Mouse (Mus musculus) midbrain, embryonic 12.5 days (tissue): Measurements from ENCODE around the gene Aplp2. TPM values are rescaled to one million over a fixed set of nuclear protein-coding genes. Genes with fewer than 3 reads are reported as not detected.

Experiments
- ATAC-seq: fragments of 200-750 bp; cut with Nextera tagmentation; 2 replicates; pipeline ENCODE4 v1.8.0; 2017; ENCODE audit warnings: low read depth, moderate TSS enrichment, moderate library complexity; ENCODE audit not compliant: low FRiP score
- H3K27ac ChIP-seq: fragments of 300-500 bp; sonication (generic); replicated peaks from 2 replicates; pipeline ENCODE4 v1.5.1; 2016; ENCODE audit warnings: mild to moderate bottlenecking
- H3K27me3 ChIP-seq: fragments of 300-500 bp; sonication (generic); 2 replicates; pipeline ENCODE4 v1.6.1; 2016; ENCODE audit warnings: mild to moderate bottlenecking
- H3K36me3 ChIP-seq: fragments of 300-500 bp; sonication (generic); 2 replicates; pipeline ENCODE4 v1.6.1; 2016
- H3K4me1 ChIP-seq: fragments of 300-500 bp; sonication (generic); 2 replicates; pipeline ENCODE4 v1.6.1; 2016
- H3K4me2 ChIP-seq: fragments of 300-500 bp; sonication (generic); replicated peaks from 2 replicates; pipeline ENCODE4 v1.6.1; 2016; ENCODE audit warnings: mild to moderate bottlenecking, moderate library complexity
- H3K4me3 ChIP-seq: fragments of 300-500 bp; sonication (generic); 2 replicates; pipeline ENCODE4 v1.5.1; 2016; ENCODE audit warnings: mild to moderate bottlenecking
- H3K9ac ChIP-seq: fragments of 300-500 bp; sonication (generic); replicated peaks from 2 replicates; pipeline ENCODE4 v1.6.1; 2016; ENCODE audit warnings: mild to moderate bottlenecking, moderate library complexity
- H3K9me3 ChIP-seq: fragments of 300-500 bp; sonication (generic); 2 replicates; pipeline ENCODE4 v1.6.1; 2016; ENCODE audit warnings: mild to moderate bottlenecking
- WGBS: fragments of 180-500 bp; shearing (Covaris S2); methylation state at CpG from one replicate; pipeline ENCODE4 v1.1.7; 2016; 5-methylcytosine and 5-hydroxymethylcytosine counted together
- polyA plus RNA-seq: library from polyadenylated mRNA; unstranded; fragments of >200 nt; fragmentation: Nextera tagmentation; extraction: Ambion mirVana; gene quantifications from 2 replicates; pipeline ENCODE4 v1.2.1, GENCODE M21; 2016

The Aplp2 gene
- polyA plus RNA-seq, 1 experiment from 2014 or later: 255 TPM

- Histone ChIP-seq H3K4me3 (no peak overlapping the region), H3K27ac (no peak overlapping the region), H3K9me3 (no peaks in the 10 kb centered on the region), H3K36me3 (peaks cover 8% of the 10 kb centered on the region; the same call in 1 of the 2 replicates), H3K4me1 (no peaks in the 10 kb centered on the region), H3K9ac (no peak overlapping the region), H3K27me3 (no peaks in the 10 kb centered on the region), H3K4me2 (no peak overlapping the region)
- ATAC-seq: no peak
- WGBS: 96% methylated on average over 7 of the region's 7 CpGs
Measured at GRCm38 (mm10) chr9:31197782-31198181, 13.8 kb downstream of the Aplp2 start.

- ATAC-seq: no peak
- Histone ChIP-seq H3K9ac (no peak overlapping the region), H3K36me3 (peaks cover 8% of the 10 kb centered on the region; the same call in 1 of the 2 replicates), H3K9me3 (no peaks in the 10 kb centered on the region), H3K4me2 (no peak overlapping the region), H3K27ac (no peak overlapping the region), H3K4me1 (no peaks in the 10 kb centered on the region; the same call in 1 of the 2 replicates), H3K4me3 (no peak overlapping the region), H3K27me3 (no peaks in the 10 kb centered on the region)
Measured at GRCm38 (mm10) chr9:31196742-31197141, 14.9 kb downstream of the Aplp2 start.

GRCm38 (mm10) chr9:31195573-31195972 is 16.0 kb downstream of the Aplp2 start:
- H3K27ac ChIP-seq: no peak overlapping the region
- no peak overlapping the region for H3K4me3 ChIP-seq
- ATAC-seq: no peak
- H3K4me1 ChIP-seq: peaks cover 3% of the 10 kb centered on the region; the same call in 1 of the 2 replicates
- no peak overlapping the region for H3K9ac ChIP-seq
- H3K36me3 ChIP-seq: peaks cover 8% of the 10 kb centered on the region; the same call in 1 of the 2 replicates
- no peaks in the 10 kb centered on the region for H3K27me3 ChIP-seq
- no peaks in the 10 kb centered on the region for H3K9me3 ChIP-seq
- 96% methylated on average over 1 of the region's 1 CpGs for WGBS
- no peak overlapping the region for H3K4me2 ChIP-seq

DNA sequence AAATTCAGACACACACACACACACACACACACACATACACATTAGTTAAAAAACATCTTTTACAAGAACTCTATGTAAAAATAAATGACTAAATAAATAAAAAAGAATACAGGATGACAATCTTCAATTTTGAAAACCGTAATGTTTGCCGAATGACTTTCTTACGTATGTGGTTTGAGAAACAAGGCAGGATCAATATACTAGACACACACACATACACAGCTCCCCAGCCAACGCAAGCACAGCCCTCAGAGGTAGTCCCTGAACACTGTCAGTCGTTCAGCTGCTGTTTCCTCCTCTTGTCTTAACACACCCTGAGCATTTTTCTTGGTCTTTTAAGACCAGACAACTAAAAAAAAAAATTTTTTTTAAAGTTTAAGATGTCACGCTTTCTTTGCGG is 19.2 kb downstream of the Aplp2 start:
- Histone ChIP-seq H3K4me1 (peaks cover 3% of the 10 kb centered on the region; the same call in 1 of the 2 replicates), H3K9me3 (no peaks in the 10 kb centered on the region), H3K4me2 (no peak overlapping the region), H3K27me3 (no peaks in the 10 kb centered on the region), H3K27ac (no peak overlapping the region), H3K36me3 (peaks cover 8% of the 10 kb centered on the region; the same call in 1 of the 2 replicates), H3K9ac (no peak overlapping the region), H3K4me3 (no peak overlapping the region)
- ATAC-seq: no peak
- 93% methylated on average over 7 of the region's 7 CpGs for WGBS

DNA sequence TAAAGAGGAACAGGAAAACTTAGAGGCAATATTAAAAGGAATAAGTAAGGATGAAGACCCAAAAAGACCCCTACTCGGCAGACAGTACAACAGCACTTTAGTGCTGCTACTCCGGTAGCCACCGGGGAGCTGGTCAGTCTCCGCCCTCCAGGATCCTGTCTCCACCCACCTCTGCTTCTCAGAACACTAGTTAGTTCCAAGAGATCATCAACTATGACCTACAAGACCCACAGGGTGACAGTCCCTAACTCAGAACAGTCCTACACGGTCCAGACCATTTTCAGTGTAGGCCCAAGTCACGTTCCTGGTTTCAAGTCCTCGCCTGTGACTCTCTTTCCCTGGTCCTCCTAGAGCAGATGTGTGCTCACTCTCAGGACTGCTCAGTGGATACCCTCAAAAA is 20.1 kb downstream of the Aplp2 start:
- ATAC-seq: no peak
- Histone ChIP-seq H3K4me1 (peaks cover 3% of the 10 kb centered on the region; the same call in 1 of the 2 replicates), H3K27ac (no peak overlapping the region), H3K4me2 (no peak overlapping the region), H3K9ac (no peak overlapping the region), H3K27me3 (no peaks in the 10 kb centered on the region), H3K36me3 (peaks cover 8% of the 10 kb centered on the region; the same call in 1 of the 2 replicates), H3K9me3 (no peaks in the 10 kb centered on the region), H3K4me3 (no peak overlapping the region)
- 69% methylated on average over 7 of the region's 7 CpGs for WGBS

- Histone ChIP-seq H3K27me3 (no peaks in the 10 kb centered on the region), H3K4me1 (peaks cover 3% of the 10 kb centered on the region; the same call in 1 of the 2 replicates), H3K27ac (no peak overlapping the region), H3K36me3 (peaks cover 7% of the 10 kb centered on the region; the same call in 1 of the 2 replicates), H3K4me2 (no peak overlapping the region), H3K9ac (no peak overlapping the region), H3K9me3 (no peaks in the 10 kb centered on the region), H3K4me3 (no peak overlapping the region)
- WGBS: 76% methylated on average over 2 of the region's 2 CpGs
- no peak for ATAC-seq
Measured at GRCm38 (mm10) chr9:31189194-31189593, 22.4 kb downstream of the Aplp2 start.

DNA sequence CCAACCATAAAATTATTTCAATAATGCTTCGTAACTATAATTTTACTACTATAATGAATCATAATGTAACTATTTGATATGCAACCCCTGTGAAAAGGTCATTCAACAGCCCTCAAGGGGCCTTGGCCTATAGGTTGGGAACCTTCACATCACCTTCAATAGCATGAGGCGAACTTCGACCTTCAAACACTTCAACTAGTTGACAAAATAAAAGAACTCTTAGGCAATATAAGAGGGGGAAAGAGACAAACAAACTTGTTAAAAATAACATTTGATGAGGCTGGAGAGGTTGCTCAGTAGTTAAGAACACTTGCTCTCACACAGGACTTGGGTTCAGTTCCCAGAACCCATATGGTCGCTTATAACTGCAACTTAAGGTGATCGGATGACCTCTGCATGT is 27.2 kb downstream of the Aplp2 start:
- Histone ChIP-seq H3K9me3 (no peaks in the 10 kb centered on the region), H3K4me3 (no peak overlapping the region), H3K4me1 (no peaks in the 10 kb centered on the region), H3K36me3 (no peaks in the 10 kb centered on the region), H3K4me2 (no peak overlapping the region), H3K27me3 (no peaks in the 10 kb centered on the region), H3K9ac (no peak overlapping the region), H3K27ac (no peak overlapping the region)
- 96% methylated on average over 5 of the region's 5 CpGs for WGBS
- no peak for ATAC-seq

DNA sequence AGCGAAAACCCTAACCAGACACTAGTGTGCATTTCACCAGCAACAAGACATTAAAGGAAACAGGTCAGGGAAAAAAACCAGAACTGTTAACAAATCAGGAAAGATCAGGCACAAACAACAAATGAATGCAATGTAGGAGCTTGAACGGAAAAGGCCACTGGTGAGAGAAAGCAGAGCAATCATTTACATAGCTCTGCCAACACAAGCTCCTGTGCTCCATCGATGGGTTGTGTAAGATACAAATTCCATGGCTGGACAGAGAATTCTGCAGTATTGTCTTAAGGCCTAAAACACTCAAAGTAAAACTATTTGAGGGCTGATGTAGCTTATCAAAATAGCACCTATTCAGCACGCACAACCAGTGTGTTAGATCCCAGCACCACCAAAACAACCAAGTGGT is 28.6 kb downstream of the Aplp2 start:
- WGBS: 85% methylated on average over 4 of the region's 4 CpGs

DNA sequence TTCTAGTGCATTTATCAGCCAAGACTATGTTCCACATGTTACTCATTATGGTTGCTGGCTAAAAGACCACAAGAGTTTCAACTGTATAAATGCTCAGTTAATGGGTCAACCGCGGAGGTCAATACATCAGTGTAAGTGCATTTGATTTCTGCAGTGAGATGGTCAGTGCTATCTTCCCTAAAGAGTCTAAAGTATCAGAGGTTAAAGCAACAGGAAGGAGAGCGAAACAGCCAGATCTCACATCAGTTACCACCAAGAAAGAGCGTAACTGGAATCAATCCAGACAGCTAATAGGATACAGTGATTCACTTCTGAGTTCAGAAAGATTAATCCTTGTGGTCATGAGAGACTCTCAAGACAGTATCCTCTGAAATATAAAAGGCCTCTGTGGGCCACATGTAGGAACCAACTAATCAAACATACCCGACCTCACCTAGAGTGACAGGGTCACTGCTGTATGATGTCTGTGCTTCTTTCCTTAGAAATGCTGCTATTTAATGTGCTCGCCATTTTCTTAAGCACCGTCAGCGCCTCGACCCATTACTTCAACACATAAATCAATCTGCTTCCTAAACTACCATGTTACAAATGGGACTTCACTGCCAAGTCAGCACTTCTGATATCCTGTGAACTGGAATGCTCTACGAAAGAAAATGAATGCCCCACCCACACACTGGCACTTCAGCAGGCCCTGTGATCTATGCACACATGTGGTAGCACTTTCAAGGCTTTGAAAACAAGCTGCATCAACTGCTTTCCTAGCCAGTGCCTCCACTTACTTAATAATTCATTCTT is 30.1 kb downstream of the Aplp2 start:
- H3K4me1 ChIP-seq: no peaks in the 10 kb centered on the region; the same call in 1 of the 2 replicates
- no peak overlapping the region for H3K27ac ChIP-seq
- H3K9me3 ChIP-seq: no peaks in the 10 kb centered on the region
- H3K4me3 ChIP-seq: no peak overlapping the region
- H3K27me3 ChIP-seq: no peaks in the 10 kb centered on the region
- H3K36me3 ChIP-seq: peaks cover 6% of the 10 kb centered on the region; the same call in 1 of the 2 replicates
- no peak overlapping the region for H3K4me2 ChIP-seq
- H3K9ac ChIP-seq: no peak overlapping the region
- no peak for ATAC-seq
- WGBS: 89% methylated on average over 10 of the region's 10 CpGs

More for the DNA sequence above, 28.6 kb downstream of the Aplp2 start:
- Histone ChIP-seq H3K4me3 (no peak overlapping the region), H3K4me2 (no peak overlapping the region), H3K27ac (no peak overlapping the region), H3K9me3 (no peaks in the 10 kb centered on the region), H3K9ac (no peak overlapping the region), H3K27me3 (no peaks in the 10 kb centered on the region), H3K4me1 (no peaks in the 10 kb centered on the region), H3K36me3 (no peaks in the 10 kb centered on the region)
- no peak for ATAC-seq

DNA sequence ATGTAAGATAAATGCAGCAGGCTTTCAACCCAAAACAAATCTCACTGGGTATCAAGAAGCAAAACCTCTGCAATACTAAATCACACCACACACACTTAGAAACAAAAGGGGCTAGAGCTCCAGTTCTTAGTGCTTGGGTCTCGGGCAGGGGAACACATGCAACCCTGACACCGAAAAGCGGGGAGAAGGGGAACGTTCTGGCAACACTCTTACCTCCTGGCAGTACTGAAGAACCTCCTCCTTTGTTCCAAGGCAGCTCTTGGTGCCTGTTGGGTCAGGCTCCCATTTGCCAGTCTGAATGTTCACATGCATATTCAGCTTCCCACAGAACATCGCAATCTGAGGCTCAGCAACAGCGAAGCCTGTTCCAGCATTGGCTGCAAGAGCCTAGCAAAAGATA is 33.9 kb downstream of the Aplp2 start:
- no peaks in the 10 kb centered on the region for H3K27me3 ChIP-seq
- no peak overlapping the region for H3K9ac ChIP-seq
- ATAC-seq: no peak
- WGBS: 95% methylated on average over 6 of the region's 6 CpGs
- H3K4me2 ChIP-seq: no peak overlapping the region
- H3K36me3 ChIP-seq: peaks cover 18% of the 10 kb centered on the region
- H3K9me3 ChIP-seq: no peaks in the 10 kb centered on the region
- H3K4me3 ChIP-seq: no peak overlapping the region
- H3K27ac ChIP-seq: no peak overlapping the region
- H3K4me1 ChIP-seq: no peaks in the 10 kb centered on the region; the same call in 1 of the 2 replicates

DNA sequence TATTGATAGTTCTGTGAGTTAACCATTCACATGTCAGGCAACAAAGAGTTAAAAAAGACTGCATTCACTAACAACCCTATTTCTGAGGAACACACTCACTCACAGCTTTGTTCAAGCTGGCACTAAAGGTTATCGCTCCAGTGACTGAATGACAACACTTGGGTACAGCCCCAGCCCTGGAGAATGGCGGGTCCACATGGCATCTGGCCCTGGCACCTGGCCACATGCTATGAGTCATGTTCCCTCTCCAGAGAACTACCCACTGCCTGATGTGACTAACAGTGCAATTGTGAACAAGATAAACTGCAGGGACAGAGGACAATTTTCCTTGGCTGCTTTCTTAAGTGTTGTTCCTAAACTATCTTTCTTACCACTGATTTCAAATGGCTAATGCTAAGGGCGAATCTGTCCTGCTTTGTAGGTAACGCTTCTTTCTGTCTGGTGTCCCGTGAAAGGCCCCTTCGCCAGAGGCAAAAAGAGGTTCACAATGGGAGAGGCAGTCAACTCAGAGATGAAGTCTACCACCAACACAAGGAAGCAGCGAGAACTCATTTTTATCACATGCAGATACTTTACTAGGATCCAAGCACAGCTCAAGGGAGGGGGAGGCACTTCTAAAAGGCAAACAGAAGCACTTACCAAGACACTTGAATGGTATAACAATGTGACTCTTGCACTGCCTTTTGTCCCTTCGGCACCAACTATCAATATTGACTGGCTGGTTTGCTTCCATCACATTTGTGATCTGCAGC is 35.1 kb downstream of the Aplp2 start:
- Histone ChIP-seq H3K4me3 (no peak overlapping the region), H3K4me1 (no peaks in the 10 kb centered on the region; the same call in 1 of the 2 replicates), H3K27ac (no peak overlapping the region; the same call in 1 of the 2 replicates), H3K36me3 (peaks cover 25% of the 10 kb centered on the region), H3K4me2 (no peak overlapping the region), H3K9ac (no peak overlapping the region), H3K27me3 (no peaks in the 10 kb centered on the region), H3K9me3 (no peaks in the 10 kb centered on the region)
- WGBS: 89% methylated on average over 8 of the region's 8 CpGs
- no peak for ATAC-seq

DNA sequence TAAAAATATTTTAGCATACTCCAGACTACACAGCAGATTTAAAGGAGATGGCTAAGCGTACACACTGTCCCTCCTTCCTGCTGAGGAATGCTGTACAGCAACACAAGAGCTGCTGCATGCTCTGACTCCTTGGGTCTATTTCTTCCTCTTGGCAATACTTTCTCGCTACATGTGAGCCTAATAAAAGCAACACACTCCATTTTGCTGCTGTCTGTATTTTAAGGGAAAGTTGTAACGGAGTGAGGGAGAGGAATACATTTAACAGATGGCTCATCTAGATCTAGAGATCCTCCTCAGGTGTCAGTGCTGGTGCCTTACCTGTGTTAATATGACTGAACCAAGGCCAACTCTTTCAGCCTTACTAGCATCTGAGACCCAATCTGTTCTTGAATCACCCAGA is 35.6 kb downstream of the Aplp2 start:
- H3K4me1 ChIP-seq: no peaks in the 10 kb centered on the region; the same call in 1 of the 2 replicates
- H3K4me2 ChIP-seq: no peak overlapping the region
- no peak overlapping the region for H3K27ac ChIP-seq
- no peaks in the 10 kb centered on the region for H3K9me3 ChIP-seq
- no peak overlapping the region for H3K9ac ChIP-seq
- H3K36me3 ChIP-seq: peaks cover 30% of the 10 kb centered on the region
- no peak overlapping the region for H3K4me3 ChIP-seq
- no peaks in the 10 kb centered on the region for H3K27me3 ChIP-seq
- ATAC-seq: no peak
- 92% methylated on average over 3 of the region's 3 CpGs for WGBS
